Mouse (Mus musculus) hindbrain, embryonic 13.5 days (tissue): ENCODE results near the gene Opa3. TPM values are rescaled to one million over a fixed set of nuclear protein-coding genes. Genes with fewer than 3 reads are reported as not detected.

Experiments used
- microRNA counts: library from miRNA; unstranded; fragments of <30 nt; microRNA quantifications from one replicate; lab custom pipeline; 2016
- microRNA-seq: library from miRNA; unstranded; fragments of <30 nt; microRNA quantifications from one replicate; pipeline ENCODE4, GENCODE M21; 2016
- polyA plus RNA-seq: library from polyadenylated mRNA; unstranded; fragments of >200 nt; fragmentation: Nextera tagmentation; extraction: Ambion mirVana; gene quantifications from 2 replicates; pipeline ENCODE4 v1.2.1, GENCODE M21; 2015

Gene Opa3
- polyA plus RNA-seq, 1 experiment from 2014 or later: 37.1 TPM

MicroRNAs within 50 kb of the gene (microRNA counts, 519-probe panel; counts per million panel counts)
- microRNA mmu-miR-330 (lab: Ali Mortazavi, UCI): 51.3 counts per million

Small RNA genes within 50 kb of the gene (microRNA-seq; reads per million reads assigned to microRNA genes)
- gene Mir330: 455 reads per million, percentile 68 among the genes with 10 or more reads in this experiment

Other genes with a start within 250 kb of the Opa3 start
- 0.75 and 1.1 TPM in 2 replicates for gene Nanos2, start 240.9 kb upstream of the Opa3 start, polyA plus RNA-seq
- 4.8 and 5.2 TPM in 2 replicates for gene Mypop, start 237.1 kb upstream of the Opa3 start, polyA plus RNA-seq
- gene Irf2bp1, start 224.3 kb upstream of the Opa3 start, polyA plus RNA-seq: 23.4 and 24.6 TPM in 2 replicates
- gene Foxa3, start 204.8 kb upstream of the Opa3 start, polyA plus RNA-seq: not detected in 2 replicates
- 29.7 and 30.1 TPM in 2 replicates for gene Sympk, start 204.0 kb upstream of the Opa3 start, polyA plus RNA-seq
- gene Rsph6a, start 173.6 kb upstream of the Opa3 start, polyA plus RNA-seq: not detected in 2 replicates
- 25.4 and 25.6 TPM in 2 replicates for gene Dmwd, start 152.1 kb upstream of the Opa3 start, polyA plus RNA-seq
- 9.4 and 11.6 TPM in 2 replicates for gene Dmpk, start 144.5 kb upstream of the Opa3 start, polyA plus RNA-seq
- gene Six5, start 133.7 kb upstream of the Opa3 start, polyA plus RNA-seq: 2.4 and 2.8 TPM in 2 replicates
- 2.2 and 3.6 TPM in 2 replicates for gene Gm4969, start 110.0 kb upstream of the Opa3 start, polyA plus RNA-seq
- gene Fbxo46, start 108.5 kb upstream of the Opa3 start, polyA plus RNA-seq: 18.9 and 20.2 TPM in 2 replicates
- 23.1 and 23.8 TPM in 2 replicates for gene Qpctl, start 79.0 kb upstream of the Opa3 start, polyA plus RNA-seq
- 123 and 128 TPM in 2 replicates for gene Snrpd2, start 78.6 kb upstream of the Opa3 start, polyA plus RNA-seq
- gene Gipr, start 62.2 kb upstream of the Opa3 start, polyA plus RNA-seq: 1.6 and 2.3 TPM in 2 replicates
- gene Eml2, start 51.9 kb upstream of the Opa3 start, polyA plus RNA-seq: 6.6 and 8.2 TPM in 2 replicates
- gene Gpr4, start 15.8 kb upstream of the Opa3 start, polyA plus RNA-seq: 1.8 and 2.3 TPM in 2 replicates
- gene Vasp, start 43.5 kb downstream of the Opa3 start, polyA plus RNA-seq: 38.5 and 39.7 TPM in 2 replicates
- 0.49 and 0.69 TPM in 2 replicates for gene Ppm1n, start 51.7 kb downstream of the Opa3 start, polyA plus RNA-seq
- gene Rtn2, start 54.3 kb downstream of the Opa3 start, polyA plus RNA-seq: 101 and 104 TPM in 2 replicates
- gene Fosb, start 81.7 kb downstream of the Opa3 start, polyA plus RNA-seq: 0.06 and 0.08 TPM in 2 replicates
- gene Ercc1, start 116.4 kb downstream of the Opa3 start, polyA plus RNA-seq: 84.9 and 96.6 TPM in 2 replicates
- gene Cd3eap, start 131.1 kb downstream of the Opa3 start, polyA plus RNA-seq: 20.9 and 22.1 TPM in 2 replicates
- gene Ppp1r13l, start 131.4 kb downstream of the Opa3 start, polyA plus RNA-seq: 1.4 and 2.2 TPM in 2 replicates
- 20.9 and 28.4 TPM in 2 replicates for gene Ercc2, start 153.7 kb downstream of the Opa3 start, polyA plus RNA-seq
- gene Klc3, start 175.8 kb downstream of the Opa3 start, polyA plus RNA-seq: 2.1 and 2.4 TPM in 2 replicates
- 0.81 and 0.87 TPM in 2 replicates for gene Ckm, start 176.4 kb downstream of the Opa3 start, polyA plus RNA-seq
- 16.1 TPM in 2 replicates for gene Mark4, start 230.5 kb downstream of the Opa3 start, polyA plus RNA-seq
- 0.38 and 0.43 TPM in 2 replicates for gene Exoc3l2, start 235.0 kb downstream of the Opa3 start, polyA plus RNA-seq